Mouse (Mus musculus) forebrain, embryonic 13.5 days (tissue): ENCODE measurements around the gene Exosc5. TPM values are rescaled to one million over a fixed set of nuclear protein-coding genes. Genes with fewer than 3 reads are reported as not detected.

Experiments used
- ATAC-seq: fragments of 200-750 bp; cut with Nextera tagmentation; 2 replicates; pipeline ENCODE4 v1.8.0; 2017
- H3K27ac ChIP-seq: fragments of 300-500 bp; sonication (generic); 2 replicates; pipeline ENCODE4 v1.5.1; 2015; ENCODE audit warnings: inconsistent platforms, mild to moderate bottlenecking, moderate library complexity
- H3K27me3 ChIP-seq: fragments of 300-500 bp; sonication (generic); 2 replicates; pipeline ENCODE4 v1.6.1; 2015; ENCODE audit warnings: mild to moderate bottlenecking, inconsistent platforms
- H3K36me3 ChIP-seq: fragments of 300-500 bp; sonication (generic); 2 replicates; pipeline ENCODE4 v1.6.1; 2015; ENCODE audit warnings: mild to moderate bottlenecking, inconsistent platforms; ENCODE audit not compliant: poor library complexity, severe bottlenecking
- H3K4me1 ChIP-seq: fragments of 300-500 bp; sonication (generic); 2 replicates; pipeline ENCODE4 v1.6.1; 2015; ENCODE audit warnings: inconsistent platforms
- H3K4me2 ChIP-seq: fragments of 300-500 bp; sonication (generic); 2 replicates; pipeline ENCODE4 v1.6.1; 2015; ENCODE audit warnings: inconsistent platforms, mild to moderate bottlenecking, moderate library complexity
- H3K4me3 ChIP-seq: fragments of 300-500 bp; sonication (generic); 2 replicates; pipeline ENCODE4 v1.5.1; 2015; ENCODE audit warnings: mild to moderate bottlenecking, inconsistent platforms
- H3K9ac ChIP-seq: fragments of 300-500 bp; sonication (generic); 2 replicates; pipeline ENCODE4 v1.6.1; 2015; ENCODE audit warnings: mild to moderate bottlenecking, inconsistent platforms
- H3K9me3 ChIP-seq: fragments of 300-500 bp; sonication (generic); replicated peaks from 2 replicates; pipeline ENCODE4 v1.6.1; 2016; ENCODE audit warnings: inconsistent platforms
- WGBS: fragments of 180-500 bp; shearing (Covaris S2); methylation state at CpG from one replicate; pipeline ENCODE4 v1.1.7; 2015; 5-methylcytosine and 5-hydroxymethylcytosine counted together
- polyA plus RNA-seq: library from polyadenylated mRNA; unstranded; fragments of >200 nt; fragmentation: Nextera tagmentation; extraction: Ambion mirVana; gene quantifications from 2 replicates; pipeline ENCODE4 v1.2.1, GENCODE M21; 2015

The Exosc5 gene
- polyA plus RNA-seq, 1 experiment from 2014 or later, result 55.2 TPM

DNA sequence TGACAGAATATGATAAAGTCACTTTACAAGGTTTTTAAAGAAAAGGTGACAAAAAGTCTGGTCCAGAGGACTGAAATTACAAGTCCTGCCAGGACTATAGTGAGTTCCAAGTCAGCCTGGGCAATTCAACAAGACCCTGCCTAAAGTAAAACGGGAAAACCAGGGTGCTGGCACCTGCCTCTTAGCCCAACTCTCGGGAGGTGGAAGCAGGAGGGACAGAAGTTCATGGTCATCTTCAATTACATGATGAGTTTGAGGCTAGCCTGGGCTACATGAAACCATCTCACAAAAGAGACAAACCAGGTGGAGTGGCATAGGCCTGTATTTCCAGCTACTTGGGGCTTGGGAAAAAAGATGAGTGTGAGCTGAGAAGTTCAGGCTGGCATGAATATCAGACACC, 12.7 kb downstream of the Exosc5 start:
- Histone ChIP-seq H3K27me3 (peaks cover 30% of the 10 kb centered on the region), H3K4me1 (peaks cover 21% of the 10 kb centered on the region), H3K4me3 (no peak overlapping the region), H3K9ac (no peak overlapping the region), H3K9me3 (no peaks in the 10 kb centered on the region), H3K27ac (no peak overlapping the region), H3K4me2 (no peak overlapping the region), H3K36me3 (peaks cover 25% of the 10 kb centered on the region)
- no peak for ATAC-seq
- WGBS, result 78% methylated on average over 2 of the region's 2 CpGs

DNA sequence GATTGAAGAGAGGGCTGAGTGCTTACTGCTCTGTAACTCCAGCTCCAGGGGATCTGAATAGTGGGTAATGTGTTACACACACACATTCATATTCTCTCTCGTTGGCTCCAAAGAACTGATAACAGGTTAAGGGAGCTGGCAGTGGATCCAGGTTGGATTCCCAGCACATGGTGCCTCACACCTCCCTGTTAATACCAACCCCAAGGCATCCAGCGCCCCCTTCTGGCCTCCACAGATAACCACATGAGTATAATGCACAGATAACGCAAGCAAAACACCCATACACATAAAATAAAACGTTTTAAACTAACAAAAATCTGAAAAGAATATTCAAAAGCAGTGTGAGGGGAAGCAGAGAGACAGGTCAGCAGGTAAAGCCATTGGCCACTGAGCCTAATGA, 13.5 kb downstream of the Exosc5 start:
- H3K27me3 ChIP-seq, result peaks cover 30% of the 10 kb centered on the region
- H3K9ac ChIP-seq, result no peak overlapping the region
- ATAC-seq, result no peak
- peaks cover 21% of the 10 kb centered on the region for H3K36me3 ChIP-seq
- WGBS, result 52% methylated on average over 4 of the region's 4 CpGs
- H3K4me3 ChIP-seq, result no peak overlapping the region
- H3K27ac ChIP-seq, result no peak overlapping the region
- no peak overlapping the region for H3K4me2 ChIP-seq
- H3K9me3 ChIP-seq, result no peaks in the 10 kb centered on the region
- H3K4me1 ChIP-seq, result peaks cover 26% of the 10 kb centered on the region

- no peak for ATAC-seq
- Histone ChIP-seq H3K36me3 (0 out of 2 replicates have a peak, but pooled peaks cover 3% of the 10 kb centered on the region), H3K4me1 (peaks cover 26% of the 10 kb centered on the region), H3K9ac (peak overlapping the region; percentile 54; the same call in 1 of the 2 replicates), H3K27ac (no peak overlapping the region), H3K27me3 (peaks cover 38% of the 10 kb centered on the region), H3K9me3 (no peaks in the 10 kb centered on the region), H3K4me3 (peak overlapping the region; percentile 35), H3K4me2 (peak overlapping the region; percentile 57)
- 23% methylated on average over 9 of the region's 9 CpGs for WGBS
Measured at GRCm38 (mm10) chr7:25674297-25674696, 15.3 kb downstream of the Exosc5 start.

DNA sequence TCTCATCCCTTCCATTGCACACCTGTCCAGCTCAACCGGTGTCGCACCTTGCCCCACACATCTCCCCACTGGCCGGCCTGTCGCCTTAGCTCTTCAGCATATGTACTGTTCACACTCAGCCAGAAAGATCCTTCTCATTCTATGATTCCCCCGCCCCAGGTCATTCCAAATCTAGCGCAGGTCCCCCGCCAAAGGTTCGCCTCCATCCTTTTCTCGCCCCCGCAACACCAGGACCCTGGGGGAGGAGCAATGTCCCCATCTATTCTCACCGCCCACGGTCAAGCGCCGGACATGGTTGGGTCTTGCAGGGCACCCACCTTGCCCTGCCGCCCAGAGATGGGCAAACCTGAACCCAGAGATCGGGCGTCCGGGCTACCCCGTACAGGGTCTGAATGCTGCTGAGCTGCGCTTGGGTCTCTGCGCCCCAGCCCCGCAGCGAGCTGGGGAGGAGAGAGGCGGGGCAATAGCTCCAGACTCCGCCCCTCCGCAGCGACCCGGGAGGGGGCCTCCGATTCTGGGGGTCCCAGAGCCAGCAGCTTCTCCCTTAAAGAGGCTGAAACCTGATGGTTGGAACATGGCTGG, 15.8 kb downstream of the Exosc5 start, which contains the start of gene Tmem91:
Gene Tmem91, minus strand, starts transcription at position 448 of the 582 bp plus-strand sequence.
- Histone ChIP-seq H3K9ac (peak within 1 kb of the TSS; percentile 54), H3K4me2 (peak within 1 kb of the TSS; percentile 57), H3K9me3 (no peaks in the 10 kb centered on the region), H3K4me1 (peaks cover 26% of the 10 kb centered on the region), H3K4me3 (peak within 1 kb of the TSS; percentile 35), H3K27ac (no peak within 1 kb of the TSS), H3K27me3 (peaks cover 38% of the 10 kb centered on the region), H3K36me3 (no peaks in the 10 kb centered on the region)
- ATAC-seq, result peak; percentile 13; the same call in 1 of the 2 replicates
- 2% methylated on average over 29 of the region's 29 CpGs for WGBS

DNA sequence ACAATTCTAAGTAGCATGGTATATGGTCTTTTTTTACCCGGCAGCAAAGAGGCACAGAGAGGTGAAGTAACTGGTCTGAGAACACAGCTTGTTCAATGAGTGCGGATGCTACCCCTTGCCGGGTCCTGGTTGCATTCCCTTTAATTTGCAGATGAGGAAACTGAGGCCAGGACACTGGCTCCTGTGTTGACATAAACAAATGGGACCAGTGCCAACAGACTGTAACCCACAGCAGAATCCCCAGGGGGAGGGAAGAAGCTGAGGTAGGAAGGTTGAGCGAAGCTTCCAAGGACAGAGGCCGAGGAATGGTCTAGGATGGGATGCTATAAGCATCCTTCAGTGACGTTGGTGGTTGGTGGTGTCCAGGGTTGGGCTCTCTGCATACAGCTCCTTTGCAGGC, 16.4 kb downstream of the Exosc5 start:
- Histone ChIP-seq H3K4me3 (no peak overlapping the region), H3K4me1 (peaks cover 32% of the 10 kb centered on the region), H3K9ac (no peak overlapping the region), H3K27me3 (peaks cover 38% of the 10 kb centered on the region), H3K27ac (no peak overlapping the region), H3K9me3 (no peaks in the 10 kb centered on the region), H3K4me2 (peak overlapping the region; percentile 57; the same call in 1 of the 2 replicates), H3K36me3 (no peaks in the 10 kb centered on the region)
- ATAC-seq, result no peak
- 50% methylated on average over 6 of the region's 6 CpGs for WGBS

- H3K4me2 ChIP-seq, result peak overlapping the region; percentile 19; the same call in 1 of the 2 replicates
- 47% methylated on average over 15 of the region's 15 CpGs for WGBS
Measured at GRCm38 (mm10) chr7:25676085-25676781, 17.3 kb downstream of the Exosc5 start.

GRCm38 (mm10) chr7:25677013-25677412, 18.0 kb downstream of the Exosc5 start:
- no peaks in the 10 kb centered on the region for H3K9me3 ChIP-seq
- peak overlapping the region; percentile 89 for H3K27ac ChIP-seq
- H3K4me1 ChIP-seq, result peaks cover 43% of the 10 kb centered on the region
- no peak for ATAC-seq
- no peak overlapping the region for H3K9ac ChIP-seq
- 87% methylated on average over 7 of the region's 7 CpGs for WGBS
- H3K36me3 ChIP-seq, result no peaks in the 10 kb centered on the region
- peaks cover 38% of the 10 kb centered on the region for H3K27me3 ChIP-seq
- no peak overlapping the region for H3K4me3 ChIP-seq
- H3K4me2 ChIP-seq, result no peak overlapping the region

More at GRCm38 (mm10) chr7:25676085-25676781, 17.3 kb downstream of the Exosc5 start:
- peak overlapping the region; percentile 89 for H3K27ac ChIP-seq
- no peak overlapping the region for H3K9ac ChIP-seq
- peaks cover 35% of the 10 kb centered on the region for H3K4me1 ChIP-seq
- peak; percentile 81 for ATAC-seq
- H3K4me3 ChIP-seq, result no peak overlapping the region
- peaks cover 38% of the 10 kb centered on the region for H3K27me3 ChIP-seq
- no peaks in the 10 kb centered on the region for H3K9me3 ChIP-seq
- no peaks in the 10 kb centered on the region for H3K36me3 ChIP-seq

DNA sequence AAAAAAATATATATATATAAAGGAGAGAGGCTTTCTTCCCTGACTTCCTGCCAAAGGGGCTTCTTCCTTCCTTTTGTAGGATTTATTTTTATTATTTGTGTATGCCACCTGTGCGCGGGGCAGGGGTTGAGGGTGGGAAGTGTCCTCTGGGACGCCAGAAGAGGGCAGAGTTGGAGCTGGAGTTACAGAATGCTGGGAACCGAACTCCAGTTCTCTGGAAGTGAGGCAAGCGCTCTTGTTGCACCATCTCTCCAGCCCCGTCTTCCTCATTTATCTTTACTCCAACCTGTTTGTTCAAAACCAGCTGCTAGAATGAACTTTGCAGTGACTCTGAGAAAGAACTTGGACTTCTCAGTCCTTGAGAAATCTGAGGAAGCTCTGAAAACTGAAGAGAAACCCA, 21.0 kb downstream of the Exosc5 start:
- H3K9me3 ChIP-seq, result no peaks in the 10 kb centered on the region
- H3K27ac ChIP-seq, result 0 out of 2 replicates have a peak overlapping the region, but pooled peaks have one; percentile 91
- peak overlapping the region; percentile 69; the same call in 1 of the 2 replicates for H3K9ac ChIP-seq
- peaks cover 22% of the 10 kb centered on the region for H3K27me3 ChIP-seq
- H3K36me3 ChIP-seq, result peaks cover 10% of the 10 kb centered on the region; the same call in 1 of the 2 replicates
- peak overlapping the region; percentile 53 for H3K4me3 ChIP-seq
- H3K4me1 ChIP-seq, result peaks cover 39% of the 10 kb centered on the region
- WGBS, result 5% methylated on average over 6 of the region's 6 CpGs
- H3K4me2 ChIP-seq, result peak overlapping the region; percentile 58
- ATAC-seq, result no peak

- Histone ChIP-seq H3K36me3 (peaks cover 10% of the 10 kb centered on the region; the same call in 1 of the 2 replicates), H3K9me3 (no peaks in the 10 kb centered on the region), H3K27me3 (peaks cover 21% of the 10 kb centered on the region), H3K27ac (peak within 1 kb of the TSS; percentile 91), H3K4me3 (peak within 1 kb of the TSS; percentile 53), H3K4me2 (peak within 1 kb of the TSS; percentile 58), H3K9ac (peak within 1 kb of the TSS; percentile 69), H3K4me1 (peaks cover 32% of the 10 kb centered on the region)
- under 1% methylated on average over 46 of the region's 46 CpGs for WGBS
- ATAC-seq, result peak; percentile 94
Measured at GRCm38 (mm10) chr7:25680514-25681258, 21.7 kb downstream of the Exosc5 start, which contains the start of gene B9d2. Gene B9d2 (plus strand): TSS chr7:25680780.

DNA sequence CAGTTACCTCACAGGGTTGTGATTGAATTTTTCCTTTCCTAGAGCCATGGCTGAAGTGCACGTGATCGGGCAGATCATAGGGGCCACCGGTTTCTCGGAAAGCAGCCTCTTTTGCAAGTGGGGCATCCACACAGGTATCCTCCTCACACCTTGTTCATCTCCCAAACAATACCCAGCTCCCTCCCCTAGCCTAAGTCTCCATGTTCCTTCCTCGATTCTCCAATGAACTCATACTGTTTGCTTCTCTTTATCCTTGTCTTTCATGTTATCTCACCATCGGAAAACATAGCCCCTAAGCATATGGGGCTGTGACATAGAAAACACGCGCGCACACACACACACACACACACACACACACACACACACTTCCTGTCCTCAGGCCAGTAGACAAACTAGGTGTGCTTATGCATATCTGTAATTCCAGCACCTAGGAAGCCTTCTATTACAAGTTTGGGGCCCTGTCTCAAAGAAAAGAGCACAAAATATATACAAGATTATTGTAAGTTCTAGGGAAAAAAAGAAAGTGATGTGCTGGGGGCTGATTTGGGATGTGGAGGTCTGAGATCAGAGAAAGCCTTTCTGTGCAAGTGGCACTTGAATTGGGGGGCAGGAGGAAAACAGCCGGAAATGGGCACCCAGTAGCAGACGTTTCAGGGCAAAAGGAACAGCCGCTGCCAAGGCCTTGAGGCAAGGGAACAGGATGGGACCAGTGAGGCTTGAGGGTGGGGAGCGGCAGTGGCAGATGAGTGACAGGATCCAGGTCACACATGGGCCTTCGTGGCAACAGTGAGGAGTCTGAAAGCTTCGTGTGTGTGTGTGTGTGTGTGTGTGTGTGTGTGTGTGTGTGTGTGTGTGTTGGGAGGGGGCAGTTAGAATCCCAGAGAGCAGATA, 22.6 kb downstream of the Exosc5 start:
- no peaks in the 10 kb centered on the region for H3K9me3 ChIP-seq
- H3K4me1 ChIP-seq, result peaks cover 27% of the 10 kb centered on the region
- peaks cover 14% of the 10 kb centered on the region for H3K36me3 ChIP-seq
- WGBS, result 67% methylated on average over 15 of the region's 15 CpGs
- H3K4me3 ChIP-seq, result peak overlapping the region; percentile 53
- H3K27ac ChIP-seq, result peak overlapping the region; percentile 91; the same call in 1 of the 2 replicates
- no peak for ATAC-seq
- H3K9ac ChIP-seq, result no peak overlapping the region
- H3K27me3 ChIP-seq, result peaks cover 28% of the 10 kb centered on the region
- H3K4me2 ChIP-seq, result peak overlapping the region; percentile 58
